Mouse (Mus musculus): ENCODE data around the gene Btnl1. TPM values are rescaled to one million over a fixed set of nuclear protein-coding genes. Genes with fewer than 3 reads are reported as not detected.

The Btnl1 gene
- total and polyA plus RNA-seq, 3 experiments, result not detected

- in situ Hi-C loops (cut with MboI; ENCODE audit: low pct_ligation_motif_present, low pct_unique_long_range_greater_than_20kb, low sequenced_read_pairs), result no loop called here
- peaks cover 4% of the 10 kb centered on the region for H3K9me3 ChIP-seq (replicated peaks; ENCODE audit: low read length)
- DNase-seq (ENCODE audit: extremely low read depth), result no peak
These were observed 2.5 kb downstream of the Btnl1 start for GRCm38 (mm10) chr17:34379451-34379850.

DNA sequence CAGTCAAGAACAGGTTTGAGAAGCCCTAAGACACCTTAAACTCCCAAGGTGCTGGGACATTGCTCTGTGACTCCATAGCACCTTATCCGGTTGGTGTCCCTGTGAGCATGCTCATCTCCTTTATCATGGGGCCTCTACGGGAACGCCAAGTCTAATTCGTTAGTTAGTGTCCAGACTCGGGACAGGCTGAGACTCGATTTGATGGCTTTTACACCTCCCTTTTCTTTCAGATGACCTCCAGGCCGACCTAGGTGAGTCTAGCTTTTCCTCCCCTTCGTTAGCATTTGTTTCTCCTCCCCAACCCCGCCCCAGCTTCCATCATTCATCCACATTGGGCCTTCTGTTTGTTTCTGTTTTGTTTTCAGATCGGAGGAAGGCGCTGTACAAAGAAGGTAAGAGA is 4.9 kb downstream of the Btnl1 start:
- dilution Hi-C loops (cut with MboI; ENCODE audit: extremely low pct_ligation_motif_present, extremely low pct_unique_long_range_greater_than_20kb, low sequenced_read_pairs), result no loop called here
- no peak overlapping the region for H3K4me2 ChIP-seq (ENCODE audit: insufficient read depth, low read depth, poor library complexity, severe bottlenecking)
- peaks cover 2% of the 10 kb centered on the region for H3K9me3 ChIP-seq (replicated peaks; ENCODE audit: low read length)
- peaks cover 22 to 36% of the 10 kb centered on the region in 2 experiments for H3K4me1 ChIP-seq (ENCODE audit: control insufficient read depth in 1 of 2, insufficient read depth in 2 of 2)
- peaks cover 0 to 2% of the 10 kb centered on the region in 2 experiments for H3K36me3 ChIP-seq (replicated peaks in 1 of 2; ENCODE audit: control insufficient read depth in 1 of 2, insufficient read depth in 1 of 2, low read length in 1 of 2)
- H3K27me3 ChIP-seq (replicated peaks), result no peaks in the 10 kb centered on the region
- in situ Hi-C loops (cut with MboI; ENCODE audit: low pct_ligation_motif_present, low pct_unique_long_range_greater_than_20kb, low sequenced_read_pairs), result no loop called here
- H3K9ac ChIP-seq (ENCODE audit: insufficient read depth, low read depth), result no peak overlapping the region
- TF ChIP-seq EP300 (IDR thresholded peaks at IDR 0.05; ENCODE audit: low read length) (no peak), MAZ (IDR thresholded peaks at IDR 0.05; ENCODE audit: low read depth, low read length) (no peak), E2F4 (IDR thresholded peaks at IDR 0.05; ENCODE audit: insufficient replicate concordance, low read depth, low read length) (no peak)
- no peak overlapping the region for H3K4me3 ChIP-seq (replicated peaks in 1 of 3; ENCODE audit: low read depth in 2 of 3, low read length in 2 of 3, poor library complexity in 1 of 3)
- H3K79me2 ChIP-seq (replicated peaks; ENCODE audit: control insufficient read depth, extremely low read depth, insufficient read depth, poor library complexity, severe bottlenecking), result no peaks in the 10 kb centered on the region
- no peak overlapping the region for H3K27ac ChIP-seq (ENCODE audit: insufficient read depth, low read depth)
- no peak for DNase-seq (ENCODE audit: extremely low read depth)

More at GRCm38 (mm10) chr17:34379451-34379850, 2.5 kb downstream of the Btnl1 start:
- Histone ChIP-seq H3K4me1 (ENCODE audit: control insufficient read depth in 1 of 2, insufficient read depth in 2 of 2) (peaks cover 17 to 24% of the 10 kb centered on the region in 2 experiments), H3K36me3 (replicated peaks in 1 of 2; ENCODE audit: control insufficient read depth in 1 of 2, insufficient read depth in 1 of 2, low read length in 1 of 2) (peaks cover 0 to 2% of the 10 kb centered on the region in 2 experiments), H3K4me3 (replicated peaks in 1 of 3; ENCODE audit: low read depth in 2 of 3, low read length in 2 of 3, poor library complexity in 1 of 3) (no peak overlapping the region), H3K79me2 (replicated peaks; ENCODE audit: control insufficient read depth, extremely low read depth, insufficient read depth, poor library complexity, severe bottlenecking) (no peaks in the 10 kb centered on the region), H3K27me3 (replicated peaks) (no peaks in the 10 kb centered on the region), H3K27ac (ENCODE audit: insufficient read depth, low read depth) (no peak overlapping the region), H3K9ac (ENCODE audit: insufficient read depth, low read depth) (no peak overlapping the region), H3K4me2 (ENCODE audit: insufficient read depth, low read depth, poor library complexity, severe bottlenecking) (no peak overlapping the region)
- TF ChIP-seq MAZ (IDR thresholded peaks at IDR 0.05; ENCODE audit: low read depth, low read length), result no peak
- TF ChIP-seq CHD2 (IDR thresholded peaks at IDR 0.05; ENCODE audit: low read length), result no peak
- no peak for TF ChIP-seq RCOR1 (conservative IDR thresholded peaks at IDR 0.05; ENCODE audit: low read depth, low read length)
- dilution Hi-C loops (cut with MboI; ENCODE audit: extremely low pct_ligation_motif_present, extremely low pct_unique_long_range_greater_than_20kb, low sequenced_read_pairs), result no loop called here

GRCm38 (mm10) chr17:34383212-34383611 is 6.3 kb downstream of the Btnl1 start:
- dilution Hi-C loops (cut with MboI; ENCODE audit: extremely low pct_ligation_motif_present, extremely low pct_unique_long_range_greater_than_20kb, low sequenced_read_pairs) (no loop called here), in situ Hi-C loops (cut with MboI; ENCODE audit: low pct_ligation_motif_present, low pct_unique_long_range_greater_than_20kb, low sequenced_read_pairs) (no loop called here)
- Histone ChIP-seq H3K79me2 (replicated peaks; ENCODE audit: control insufficient read depth, extremely low read depth, insufficient read depth, poor library complexity, severe bottlenecking) (no peaks in the 10 kb centered on the region), H3K9me3 (replicated peaks; ENCODE audit: low read length) (peaks cover 2% of the 10 kb centered on the region), H3K27ac (ENCODE audit: insufficient read depth, low read depth) (no peak overlapping the region), H3K9ac (ENCODE audit: insufficient read depth, low read depth) (no peak overlapping the region), H3K4me2 (ENCODE audit: insufficient read depth, low read depth, poor library complexity, severe bottlenecking) (no peak overlapping the region), H3K4me1 (ENCODE audit: control insufficient read depth in 1 of 2, insufficient read depth in 2 of 2) (peaks cover 17 to 32% of the 10 kb centered on the region in 2 experiments), H3K27me3 (replicated peaks) (no peaks in the 10 kb centered on the region), H3K4me3 (replicated peaks in 1 of 3; ENCODE audit: low read depth in 2 of 3, low read length in 2 of 3, poor library complexity in 1 of 3) (no peak overlapping the region), H3K36me3 (replicated peaks in 1 of 2; ENCODE audit: control insufficient read depth in 1 of 2, insufficient read depth in 1 of 2, low read length in 1 of 2) (peaks cover 0 to 2% of the 10 kb centered on the region in 2 experiments)
- TF ChIP-seq CTCF (conservative IDR thresholded peaks at IDR 0.05 in 1 of 2, IDR thresholded peaks at IDR 0.05 in 1 of 2; ENCODE audit: low read depth in 2 of 2, low read length in 2 of 2) (peak; percentile 23 to 56; a peak in 3 of 4 replicates), USF1 (IDR thresholded peaks at IDR 0.05; ENCODE audit: low read depth, low read length) (no peak), RAD21 (IDR thresholded peaks at IDR 0.05; ENCODE audit: low read depth, low read length) (peak; percentile 39), SIN3A (IDR thresholded peaks at IDR 0.05; ENCODE audit: low read length) (no peak), ZMIZ1 (IDR thresholded peaks at IDR 0.05; ENCODE audit: low read depth, low read length) (no peak), SMC3 (IDR thresholded peaks at IDR 0.05; ENCODE audit: low read depth, low read length) (peak; percentile 35)
- DNase-seq (ENCODE audit: extremely low read depth), result no peak
